Mouse (Mus musculus) bone marrow, adult 2 months (tissue): Measurements from ENCODE around the gene Pdia4. TPM values are rescaled to one million over a fixed set of nuclear protein-coding genes. Genes with fewer than 3 reads are reported as not detected.
A peak's percentile ranks its signal among the peaks of the same experiment; 100 is the strongest.

ENCODE experiments used
- H3K27ac ChIP-seq: fragments of 200-500 bp; 2 replicates; pipeline ENCODE4 v1.5.1; 2012; ENCODE audit warnings: low read depth, mild to moderate bottlenecking, control low read depth, inconsistent platforms, low read length; ENCODE audit not compliant: control insufficient read depth, poor library complexity, insufficient read depth
- H3K4me1 ChIP-seq: fragments of 200-500 bp; 2 replicates; pipeline ENCODE4 v1.6.1; 2011; ENCODE audit warnings: low read length; ENCODE audit not compliant: control insufficient read depth, insufficient read depth
- H3K4me3 ChIP-seq: fragments of 200-500 bp; replicated peaks from 2 replicates; pipeline ENCODE3; 2011; ENCODE audit warnings: mild to moderate bottlenecking, low read depth, low read length, control low read depth; ENCODE audit not compliant: control insufficient read depth
- CTCF ChIP-seq: fragments of 200-500 bp; IDR thresholded peaks from 2 replicates; pipeline ENCODE4 v1.5.1; 2011; ENCODE audit warnings: low read length, control low read depth; ENCODE audit not compliant: control insufficient read depth, insufficient read depth
- POLR2A ChIP-seq: fragments of 200-500 bp; IDR thresholded peaks from 2 replicates; pipeline ENCODE4 v1.6.1; 2011; ENCODE audit warnings: low read depth, mild to moderate bottlenecking, control low read depth, low read length, borderline replicate concordance; ENCODE audit not compliant: control insufficient read depth
- WGBS: fragments of 180-500 bp; shearing (Covaris S2); methylation state at CpG from one replicate; pipeline ENCODE4 v1.1.7; 2018; 5-methylcytosine and 5-hydroxymethylcytosine counted together
- polyA plus RNA-seq: library from polyadenylated mRNA; stranded (reverse); fragments of >200 nt; gene quantifications from 2 replicates; pipeline ENCODE4 v1.2.4, GENCODE M21; 2011; ENCODE audit warnings: low replicate concordance; ENCODE audit not compliant: missing spikeins, insufficient read depth, insufficient read length

The Pdia4 gene
- polyA plus RNA-seq, 1 experiment, result 39.4 TPM

GRCm38 (mm10) chr6:47835984-47836521 lies 22.8 kb upstream of the Pdia4 start:
- under 1% methylated on average over 49 of the region's 49 CpGs for WGBS
- peak overlapping the region; percentile 95 for H3K4me3 ChIP-seq
- H3K27ac ChIP-seq, result peak overlapping the region; percentile 96
- H3K4me1 ChIP-seq, result no peaks in the 10 kb centered on the region; the same call in 1 of the 2 replicates
- 0 out of 2 replicates have a peak, but pooled peaks have one; percentile 10 for TF ChIP-seq CTCF
- peak; percentile 32; the same call in 1 of the 2 replicates for TF ChIP-seq POLR2A

- under 1% methylated on average over 52 of the region's 52 CpGs for WGBS
- TF ChIP-seq POLR2A (peak; percentile 64; the same call in 1 of the 2 replicates), CTCF (peak; percentile 85)
- H3K4me1 ChIP-seq, result no peaks in the 10 kb centered on the region; the same call in 1 of the 2 replicates
- peak within 1 kb of the TSS; percentile 95 for H3K4me3 ChIP-seq
- peak within 1 kb of the TSS; percentile 96 for H3K27ac ChIP-seq
Observed at GRCm38 (mm10) chr6:47835482-47835983, 22.3 kb upstream of the Pdia4 start, which contains the start of gene Zfp398. TSS of gene Zfp398 (plus strand) at chr6:47835661.

- no peak overlapping the region for H3K4me3 ChIP-seq
- WGBS, result 86% methylated on average over 1 of the region's 1 CpGs
Observed at GRCm38 (mm10) chr6:47832220-47832619, 19.0 kb upstream of the Pdia4 start.

GRCm38 (mm10) chr6:47830104-47831078 lies 17.2 kb upstream of the Pdia4 start, which contains the start of gene Zfp786:
TSS of gene Zfp786 (minus strand) at chr6:47830867.
- 2% methylated on average over 64 of the region's 64 CpGs for WGBS
- no peaks in the 10 kb centered on the region; the same call in 1 of the 2 replicates for H3K4me1 ChIP-seq
- H3K4me3 ChIP-seq, result peak within 1 kb of the TSS; percentile 73

More at GRCm38 (mm10) chr6:47832220-47832619, 19.0 kb upstream of the Pdia4 start:
- no peak overlapping the region for H3K27ac ChIP-seq
- no peak for TF ChIP-seq CTCF
- no peak for TF ChIP-seq POLR2A
- no peaks in the 10 kb centered on the region; the same call in 1 of the 2 replicates for H3K4me1 ChIP-seq

GRCm38 (mm10) chr6:47828950-47829349 lies 15.7 kb upstream of the Pdia4 start:
- Histone ChIP-seq H3K27ac (no peak overlapping the region), H3K4me3 (no peak overlapping the region), H3K4me1 (no peaks in the 10 kb centered on the region; the same call in 1 of the 2 replicates)
- TF ChIP-seq POLR2A (no peak), CTCF (no peak)
- 36% methylated on average over 1 of the region's 1 CpGs for WGBS

More at GRCm38 (mm10) chr6:47830104-47831078, 17.2 kb upstream of the Pdia4 start, which contains the start of gene Zfp786:
- TF ChIP-seq POLR2A (peak; percentile 12; the same call in 1 of the 2 replicates), CTCF (peak; percentile 97)
- H3K27ac ChIP-seq, result peak within 1 kb of the TSS; percentile 5; the same call in 1 of the 2 replicates

GRCm38 (mm10) chr6:47827462-47827861 lies 14.2 kb upstream of the Pdia4 start:
- H3K4me3 ChIP-seq, result no peak overlapping the region

GRCm38 (mm10) chr6:47824241-47824640 lies 11.0 kb upstream of the Pdia4 start:
- no peak overlapping the region for H3K27ac ChIP-seq
- H3K4me3 ChIP-seq, result no peak overlapping the region
- H3K4me1 ChIP-seq, result no peaks in the 10 kb centered on the region
- 81% methylated on average over 2 of the region's 2 CpGs for WGBS
- TF ChIP-seq POLR2A, result no peak
- no peak for TF ChIP-seq CTCF

More at GRCm38 (mm10) chr6:47827462-47827861, 14.2 kb upstream of the Pdia4 start:
- Histone ChIP-seq H3K4me1 (no peaks in the 10 kb centered on the region; the same call in 1 of the 2 replicates), H3K27ac (no peak overlapping the region)
- 89% methylated on average over 4 of the region's 4 CpGs for WGBS
- no peak for TF ChIP-seq CTCF
- no peak for TF ChIP-seq POLR2A
